Mouse (Mus musculus) G1E (cell line): ENCODE results near the gene Gm1043.

Experiments used
- CTCF ChIP-seq: IDR thresholded peaks from 2 replicates; pipeline ENCODE4 v1.5.1; 2012; ENCODE audit warnings: low read depth, low read length, inconsistent platforms, mixed read lengths
- POLR2AphosphoS5 ChIP-seq: IDR thresholded peaks from 2 replicates; pipeline ENCODE4 v1.6.1; 2012; ENCODE audit warnings: low read depth, low read length, inconsistent platforms; ENCODE audit not compliant: insufficient replicate concordance
- TAL1 ChIP-seq: conservative IDR thresholded peaks from 2 replicates; pipeline ENCODE4 v1.6.1; 2012; ENCODE audit warnings: low read depth, low read length, inconsistent platforms, mixed read lengths

GRCm38 (mm10) chr5:37261734-37262133 lies 176.6 kb downstream of the Gm1043 start:
- no peak for TF ChIP-seq CTCF
- no peak for TF ChIP-seq TAL1
- TF ChIP-seq POLR2AphosphoS5, result no peak
